Mouse (Mus musculus): ENCODE measurements at regions not wholly inside any gene's neighbourhood (a gene's known extent, or its start where the extent isn't known, plus 50 kb on each side); places are given as distances from the start of the nearest gene placed in this dataset.

DNA sequence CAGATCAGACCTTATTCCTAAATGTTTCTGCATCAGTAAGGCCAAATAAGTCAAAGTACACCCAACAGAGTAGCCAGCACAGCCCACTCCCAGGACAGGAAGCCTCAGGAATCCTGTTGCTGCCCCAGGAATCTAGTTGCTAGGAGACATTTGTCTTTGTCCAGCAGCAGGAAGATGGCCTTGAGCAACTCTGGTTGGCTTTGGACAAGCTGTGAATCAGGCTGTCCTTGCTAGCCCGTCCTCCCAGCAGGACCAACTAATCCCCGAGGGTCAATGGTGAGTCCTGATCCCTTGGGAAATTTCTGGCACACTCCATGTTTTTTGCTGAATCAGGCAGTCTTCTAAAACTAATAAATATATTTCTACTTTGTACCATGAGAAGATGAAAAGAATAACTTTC lies 317.1 kb downstream of the Mtx2 start:
- DNase-seq: no peak

GRCm38 (mm10) chr2:75144861-75145260 lies 319.3 kb downstream of the Mtx2 start:
- DNase-seq: no peak

DNA sequence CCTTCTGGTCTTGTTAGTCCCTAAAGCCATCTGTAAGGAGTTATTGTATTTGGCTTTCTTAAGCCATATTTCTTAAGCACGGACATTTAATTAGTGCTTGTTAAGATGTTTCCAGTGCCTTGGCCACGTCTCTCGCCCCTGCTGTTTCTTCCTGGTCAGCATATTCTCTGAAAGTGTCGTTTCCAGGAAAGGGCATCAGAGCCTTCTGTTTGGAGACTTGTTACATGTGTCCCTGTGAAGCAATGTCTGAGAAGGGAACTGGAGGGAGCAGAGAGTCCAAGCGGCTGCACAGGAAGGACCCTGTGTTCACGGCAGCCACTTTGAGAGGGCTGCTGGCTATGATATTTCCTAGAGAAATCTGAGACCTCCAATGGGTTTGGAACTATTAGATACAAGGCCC lies 320.7 kb downstream of the Mtx2 start:
- DNase-seq: no peak

- DNase-seq: no peak
These were observed 321.8 kb downstream of the Mtx2 start for GRCm38 (mm10) chr2:75147399-75147798.

DNA sequence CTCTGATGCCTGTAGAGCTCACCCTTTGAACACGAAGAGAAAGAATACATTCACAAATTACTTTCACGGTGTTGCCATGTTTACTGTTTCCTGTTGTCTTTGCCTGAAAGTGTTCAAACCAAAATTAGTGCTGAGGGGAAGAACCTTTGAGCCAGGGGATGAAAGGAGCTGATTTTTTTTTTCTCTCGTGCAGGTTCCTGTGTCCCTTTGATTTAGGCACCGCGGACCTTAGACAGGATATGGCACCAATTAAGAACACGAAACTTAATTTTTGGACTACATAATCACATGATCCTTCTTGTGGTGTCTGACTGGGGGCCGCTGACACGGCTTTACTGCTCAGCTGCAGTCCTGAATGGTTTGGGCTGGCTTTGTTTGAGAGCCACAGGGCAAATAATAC lies 322.4 kb downstream of the Mtx2 start:
- DNase-seq: no peak

- no peak for DNase-seq
These were observed 323.4 kb downstream of the Mtx2 start for GRCm38 (mm10) chr2:75149036-75149435.

- no peak for DNase-seq
These were observed 324.0 kb downstream of the Mtx2 start for GRCm38 (mm10) chr2:75149562-75149961.

GRCm38 (mm10) chr2:75150986-75151385 lies 325.4 kb downstream of the Mtx2 start:
- peak; percentile 67 for DNase-seq

DNA sequence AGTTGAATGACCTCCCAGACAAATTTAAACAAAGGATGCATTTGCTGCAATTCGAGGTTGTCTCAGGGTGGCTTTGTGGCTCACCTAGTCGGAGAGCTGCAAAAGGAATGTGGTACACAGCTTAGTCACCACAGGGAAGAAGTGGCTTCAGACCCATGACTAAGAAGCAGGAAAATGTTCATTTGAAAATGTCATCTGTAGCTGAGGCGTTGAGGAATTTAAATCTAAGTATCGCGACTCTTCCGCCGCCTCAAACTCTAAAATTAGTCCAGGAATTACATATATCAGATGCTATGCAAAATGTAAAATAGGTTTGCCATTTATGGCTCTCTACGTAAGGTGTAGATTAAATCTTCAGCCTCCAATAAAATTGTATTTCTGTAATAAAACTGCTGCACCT lies 325.9 kb downstream of the Mtx2 start:
- no peak for DNase-seq

GRCm38 (mm10) chr2:75152477-75152990 lies 326.9 kb downstream of the Mtx2 start:
- peak; percentile 37 for DNase-seq

DNA sequence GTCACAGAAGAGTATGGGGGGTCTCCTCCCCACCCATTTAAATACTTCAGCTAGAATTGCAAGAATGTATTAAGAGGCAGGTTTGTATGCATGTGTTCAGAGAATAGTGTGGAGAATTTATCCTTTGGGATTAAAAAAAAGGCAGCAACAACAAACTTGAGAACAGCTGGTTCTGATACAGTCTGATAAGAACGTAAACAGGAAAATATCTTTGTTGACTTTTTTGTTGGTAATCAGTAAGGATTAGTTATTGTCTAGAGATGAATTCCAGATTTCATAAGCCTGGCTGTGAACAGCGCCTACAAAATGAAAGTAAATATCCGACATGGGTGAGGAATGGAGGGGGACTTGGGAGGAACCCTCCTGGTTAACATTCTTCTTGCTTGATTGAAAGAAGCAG lies 328.8 kb downstream of the Mtx2 start:
- no peak for DNase-seq

DNA sequence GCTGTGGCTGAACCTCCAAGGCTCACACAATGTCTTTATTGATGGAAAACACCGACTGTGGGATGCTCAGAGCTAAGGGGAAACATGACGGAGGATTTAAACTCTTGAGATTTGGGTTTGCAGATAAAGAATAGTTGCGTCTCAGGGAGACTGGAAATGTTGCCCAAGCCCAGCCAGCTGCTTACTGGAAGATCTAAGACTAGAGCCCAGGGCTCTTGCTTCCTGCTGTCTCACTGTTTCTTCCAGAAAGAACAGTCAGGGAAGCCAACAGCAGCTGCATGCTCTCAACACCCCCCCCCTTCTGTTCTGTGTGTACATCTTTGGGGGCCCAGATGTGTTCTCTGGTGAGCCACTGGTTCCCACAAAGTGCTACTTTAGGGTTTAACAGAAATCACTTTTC lies 333.0 kb downstream of the Mtx2 start:
- DNase-seq: no peak

GRCm38 (mm10) chr2:75161075-75161474 lies 335.5 kb downstream of the Mtx2 start:
- no peak for DNase-seq

DNA sequence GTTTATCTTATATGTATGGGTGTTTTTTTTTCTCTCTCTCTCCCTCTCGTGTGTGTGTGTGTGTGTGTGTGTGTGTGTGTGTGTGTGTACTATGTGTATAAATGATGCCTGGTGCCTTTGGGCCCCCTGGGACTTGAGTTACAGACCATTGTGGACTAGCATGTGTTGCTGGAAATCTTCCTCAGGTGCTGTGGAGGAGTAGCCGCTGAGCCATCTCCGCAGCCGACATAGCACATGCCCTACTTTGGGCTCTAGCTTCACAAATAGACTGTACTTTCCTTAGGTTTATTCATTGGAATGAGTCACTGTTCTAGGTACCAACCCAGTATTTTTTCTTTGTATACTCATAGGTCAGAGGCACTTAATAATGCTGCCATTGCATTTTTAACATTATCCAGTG lies 339.4 kb downstream of the Mtx2 start:
- DNase-seq: no peak

DNA sequence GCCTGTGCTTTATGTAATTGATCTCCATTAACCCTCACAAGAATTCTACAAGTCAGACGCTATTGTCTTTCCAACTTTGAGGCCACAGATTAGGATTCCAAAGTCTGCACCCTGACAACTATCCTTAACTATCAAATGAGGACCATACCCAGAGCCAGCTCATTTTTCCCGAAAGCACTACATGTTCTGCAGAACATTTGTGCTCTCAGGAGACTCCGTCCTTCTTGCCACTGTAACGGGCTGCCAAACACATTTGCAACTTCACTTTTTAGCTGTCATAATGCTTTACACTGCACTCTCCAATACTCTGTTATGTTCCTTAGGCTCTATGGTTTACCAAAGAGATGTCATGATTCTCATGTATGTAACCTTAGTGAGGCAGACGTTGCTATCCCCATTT lies 350.7 kb downstream of the Mtx2 start:
- DNase-seq: no peak

DNA sequence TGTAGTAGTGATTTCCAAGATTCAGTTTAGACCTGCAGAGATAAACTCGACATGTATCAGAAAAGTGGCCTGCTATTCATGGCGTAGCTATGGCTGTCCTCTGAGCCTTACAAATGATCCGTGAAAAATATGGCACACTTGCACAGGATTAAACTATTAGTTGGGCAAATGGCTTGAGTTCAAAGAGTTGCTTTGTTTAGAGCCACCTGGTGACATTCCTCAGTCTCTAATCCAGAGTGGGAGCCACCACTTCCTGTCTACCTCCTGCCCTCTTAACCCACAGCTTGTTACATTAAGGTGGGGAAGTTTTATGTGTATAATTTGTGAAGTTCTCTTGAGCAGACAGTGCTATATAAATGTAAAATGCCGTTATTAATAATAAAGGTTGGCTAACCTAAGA lies 357.7 kb downstream of the Mtx2 start:
- DNase-seq: no peak

DNA sequence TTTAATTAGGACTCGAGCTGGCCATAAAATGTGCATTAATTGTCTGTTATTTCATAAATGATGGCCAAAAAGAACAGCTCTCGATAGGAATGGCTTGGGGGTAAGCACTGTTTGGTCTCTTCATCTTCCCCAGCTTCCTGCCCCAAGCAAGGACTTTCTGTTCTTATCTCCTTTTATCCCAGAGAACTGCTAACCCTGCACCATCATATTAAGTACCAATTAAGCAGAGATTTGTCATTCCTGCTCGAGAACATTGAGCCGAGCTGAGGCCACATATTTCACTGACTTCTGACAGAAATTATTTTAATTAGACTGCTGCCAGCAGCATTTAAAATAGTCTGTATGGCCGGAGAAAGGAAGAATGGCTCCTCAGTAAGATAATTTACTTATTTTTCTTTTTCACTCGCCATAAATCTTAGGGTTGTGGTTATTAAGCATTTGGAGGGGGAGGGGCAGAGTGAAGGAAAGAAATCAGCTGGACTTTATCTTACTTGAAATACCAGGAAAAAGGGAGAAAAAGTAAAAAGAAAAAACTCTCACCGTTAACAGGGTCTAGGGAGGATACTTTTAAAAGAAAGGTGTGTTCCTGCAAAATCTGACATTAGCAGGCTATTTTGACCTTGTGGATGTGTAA lies 377.1 kb downstream of the Mtx2 start:
- no peak for DNase-seq

- DNase-seq: no peak
These were observed 383.5 kb downstream of the Mtx2 start for GRCm38 (mm10) chr2:75208821-75209758.

- DNase-seq: no peak
These were observed 384.4 kb downstream of the Mtx2 start for GRCm38 (mm10) chr2:75209790-75210583.

- DNase-seq: no peak
These were observed 391.3 kb downstream of the Mtx2 start for GRCm38 (mm10) chr2:75216931-75217330.

GRCm38 (mm10) chr2:75220775-75221359 lies 395.3 kb downstream of the Mtx2 start:
- no peak for DNase-seq

GRCm38 (mm10) chr2:75224443-75224842 lies 398.8 kb downstream of the Mtx2 start:
- DNase-seq: peak; percentile 35
